Mouse (Mus musculus): ENCODE measurements around the gene Fstl1.

Fstl1 gene

DNA sequence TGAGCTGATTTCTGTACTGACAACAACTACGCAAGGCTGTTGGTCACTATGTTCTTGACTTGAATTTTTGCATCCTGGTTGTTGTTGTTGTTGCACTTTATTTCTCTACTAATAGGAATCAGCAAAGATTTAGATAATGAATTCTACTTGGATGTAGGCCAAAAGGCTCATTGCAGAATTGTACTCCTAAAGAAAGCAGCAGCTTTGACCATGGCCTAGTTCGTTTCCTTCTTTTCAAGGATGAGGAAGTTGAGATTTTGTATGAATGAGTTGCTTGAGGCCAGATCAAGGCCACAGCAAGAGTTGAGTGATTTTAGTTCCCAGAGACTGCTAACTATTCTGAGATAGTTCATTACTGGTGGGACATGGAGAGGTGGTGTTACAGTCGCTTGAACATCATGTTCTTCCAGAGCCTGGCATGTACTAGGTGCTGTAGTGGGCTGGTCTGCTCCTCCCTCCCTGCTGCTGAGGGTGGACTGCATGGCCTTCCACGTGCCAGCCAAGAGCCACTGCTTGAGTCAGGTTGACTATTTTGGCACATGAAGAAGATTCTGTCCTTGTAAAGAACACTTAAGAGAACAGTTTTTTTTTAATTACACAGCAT, 94.5 kb downstream of the Fstl1 start:
- DNase-seq = peak; percentile 38

DNA sequence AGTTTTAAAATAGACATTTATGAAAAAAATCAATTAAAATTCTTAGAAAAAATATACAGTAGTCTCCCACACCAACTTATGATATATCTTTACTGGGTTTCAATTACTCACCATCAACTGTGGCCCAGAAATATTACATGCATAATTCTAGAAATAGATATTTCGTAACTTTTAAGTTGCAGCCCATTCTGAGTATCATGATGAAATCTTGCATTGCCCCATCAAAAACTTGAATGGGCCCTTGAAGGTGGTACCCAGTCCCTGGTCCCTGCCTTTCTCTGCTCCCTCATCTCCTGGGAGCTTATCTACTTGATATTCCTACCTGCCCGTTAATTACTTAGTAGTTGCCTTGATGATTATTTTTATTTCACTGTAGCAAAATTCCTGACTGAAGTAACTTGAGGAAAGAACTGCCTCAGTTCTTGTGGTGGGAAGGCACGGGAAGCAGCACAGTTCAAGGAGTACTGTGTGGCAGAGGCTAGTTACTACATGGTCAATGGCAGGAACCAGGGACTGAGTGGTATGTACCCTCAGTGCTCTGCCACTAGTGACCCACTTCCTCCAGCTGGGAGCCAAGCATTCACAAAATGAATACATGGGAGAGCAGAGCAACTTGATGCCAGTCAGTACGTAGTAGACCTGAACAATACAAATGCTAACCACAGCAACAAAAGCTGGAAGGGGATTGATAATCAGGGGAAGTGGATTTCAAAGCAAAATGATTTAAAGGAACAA, 98.0 kb downstream of the Fstl1 start:
- no peak for DNase-seq

DNA sequence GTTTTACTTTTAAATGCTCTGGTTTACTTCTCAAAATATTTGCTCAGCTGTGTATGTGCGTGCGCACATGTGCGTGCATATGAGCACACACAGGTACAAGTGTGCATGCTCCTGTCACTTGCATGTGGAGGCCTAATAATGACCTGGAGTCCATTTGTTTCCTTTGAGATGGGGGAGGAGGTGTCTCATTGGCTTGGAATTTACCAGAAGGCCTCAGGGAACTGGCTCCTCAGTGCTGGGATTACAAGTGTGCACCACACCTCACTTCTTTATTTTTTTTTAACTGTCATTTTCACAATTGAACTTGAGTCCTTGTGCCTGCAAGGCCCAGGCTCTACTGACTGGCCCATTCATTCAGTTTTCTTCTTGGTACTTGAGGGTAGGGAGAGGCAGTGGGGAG, 100.7 kb downstream of the Fstl1 start:
- DNase-seq = no peak

DNA sequence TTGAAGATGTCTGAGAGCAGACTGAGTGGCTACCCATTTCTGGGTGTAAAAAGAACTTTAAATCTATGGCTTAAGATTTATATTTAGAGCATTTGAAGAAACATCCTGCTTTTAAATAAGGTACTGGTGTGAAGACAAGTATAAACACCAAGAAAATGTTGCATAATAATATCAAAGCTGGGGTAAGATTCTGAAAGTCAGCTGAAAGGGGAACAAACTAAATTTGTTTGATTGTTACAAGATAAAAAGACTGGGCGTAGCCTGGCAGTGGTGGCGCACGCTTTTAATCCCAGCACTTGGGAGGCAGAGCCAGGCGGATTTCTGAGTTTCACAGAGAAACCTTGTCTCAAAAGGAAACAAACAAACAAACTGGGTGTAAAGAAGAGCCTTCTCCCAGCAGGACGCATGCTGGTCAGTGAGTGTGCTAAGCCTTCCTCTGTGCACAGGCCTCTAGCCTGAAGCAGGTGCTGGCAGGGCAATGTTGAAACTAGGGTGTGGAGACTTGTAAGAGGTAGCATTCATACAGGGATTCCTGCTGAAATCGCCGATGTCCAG, 102.4 kb downstream of the Fstl1 start:
- DNase-seq = no peak

DNA sequence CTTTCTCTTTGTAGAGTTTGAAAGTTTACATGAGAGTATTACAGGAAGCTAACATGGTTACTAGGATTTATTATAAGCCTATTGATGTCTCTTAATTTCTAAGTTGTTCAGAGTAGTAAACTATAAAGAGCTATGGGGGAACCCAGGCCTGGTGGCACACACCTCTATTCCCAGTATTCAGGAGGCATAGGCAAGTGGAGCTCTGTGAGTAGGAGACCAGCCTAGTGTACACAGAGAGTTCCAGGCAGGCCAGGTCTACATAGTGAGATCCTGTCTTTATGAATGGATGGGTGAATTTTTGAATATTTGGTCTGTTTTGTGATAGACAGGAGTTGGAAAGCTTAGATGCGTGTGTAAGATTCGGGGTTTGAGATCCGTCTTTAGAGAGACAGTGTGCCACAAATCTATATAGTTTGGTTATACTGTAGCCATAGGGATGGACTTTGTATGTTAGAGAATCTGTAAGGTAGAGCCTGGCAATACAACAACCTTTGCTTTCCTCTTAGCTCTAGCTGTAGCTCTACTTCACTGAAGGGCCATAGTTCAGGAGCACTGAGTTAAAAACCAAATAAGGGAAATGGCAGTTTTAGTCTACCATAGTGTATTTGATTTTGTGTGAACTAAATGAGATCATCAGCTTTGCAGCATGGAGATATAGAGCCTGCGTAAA, 103.2 kb downstream of the Fstl1 start:
- no peak for DNase-seq

DNA sequence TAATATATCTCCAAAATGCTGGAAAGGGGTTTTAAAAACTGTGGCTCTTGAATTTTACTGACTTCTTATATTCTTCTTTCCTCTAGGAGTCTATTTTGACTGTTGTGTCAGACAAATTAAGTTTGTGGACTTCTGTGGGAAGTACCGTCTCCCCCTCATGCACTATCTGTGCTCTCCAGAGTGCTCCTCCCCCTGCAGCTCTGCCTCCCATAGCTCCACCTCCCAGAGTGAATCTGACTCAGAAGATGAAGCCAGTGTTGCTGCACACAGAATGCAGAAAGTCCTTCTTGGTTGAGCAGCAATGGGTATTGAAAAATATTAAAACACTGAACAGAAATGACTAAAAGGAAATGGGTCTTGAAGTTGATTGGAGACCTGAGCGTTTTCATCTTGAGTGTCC, 104.5 kb downstream of the Fstl1 start:
- DNase-seq = no peak
